Mouse (Mus musculus) MEL (cell line): ENCODE measurements at regions not wholly inside any gene's neighbourhood (a gene's known extent, or its start where the extent isn't known, plus 50 kb on each side); places are given as distances from the start of the nearest gene placed in this dataset.

Experiments
- DNase-seq: peaks from one replicate; pipeline ENCODE4 v3.0.0; 2011; ENCODE audit warnings: low read depth, low spot score
- H3K27ac ChIP-seq: 2 replicates; pipeline ENCODE4 v1.5.1; 2012; ENCODE audit warnings: low read depth, mild to moderate bottlenecking, control low read depth, low read length, moderate library complexity; ENCODE audit not compliant: control insufficient read depth
- H3K27me3 ChIP-seq, 2 experiments: fragments of 150-350 bp in 1 of 2; sonication (generic) in 1 of 2; 2 replicates each; pipeline ENCODE4 v1.6.1; 2012; ENCODE audit warnings: low read length in 2 of 2, mild to moderate bottlenecking in 2 of 2, improper control_type of control experiment in 1 of 2, moderate library complexity in 1 of 2; ENCODE audit not compliant: insufficient read depth in 2 of 2, control insufficient read depth in 1 of 2
- H3K36me3 ChIP-seq, 2 experiments: 2 replicates each; pipeline ENCODE4 v1.6.1; 2012 to 2014; ENCODE audit warnings: low read length in 2 of 2, improper control_type of control experiment in 1 of 2, inconsistent platforms in 1 of 2, mild to moderate bottlenecking in 1 of 2; ENCODE audit not compliant: insufficient read depth in 2 of 2, control insufficient read depth in 1 of 2
- H3K4me1 ChIP-seq, 2 experiments: fragments of 150-350 bp in 1 of 2; sonication (generic) in 1 of 2; 2 replicates each; pipeline ENCODE4 v1.6.1; 2012; ENCODE audit warnings: low read length in 2 of 2, improper control_type of control experiment in 1 of 2, mild to moderate bottlenecking in 1 of 2; ENCODE audit not compliant: insufficient read depth in 2 of 2, control insufficient read depth in 1 of 2
- H3K4me3 ChIP-seq, 2 experiments: fragments of 150-350 bp in 1 of 2; sonication (generic) in 1 of 2; 2 replicates each; pipeline ENCODE4 v1.5.1; 2012; ENCODE audit warnings: low read depth in 2 of 2, low read length in 2 of 2, mild to moderate bottlenecking in 2 of 2, moderate library complexity in 2 of 2, control low read depth in 1 of 2, improper control_type of control experiment in 1 of 2; ENCODE audit not compliant: control insufficient read depth in 1 of 2, insufficient read depth in 1 of 2
- H3K79me2 ChIP-seq: 2 replicates; pipeline ENCODE4 v1.6.1; 2012; ENCODE audit warnings: mild to moderate bottlenecking, low read length, moderate library complexity; ENCODE audit not compliant: control insufficient read depth, poor library complexity, insufficient read depth
- H3K9ac ChIP-seq: 2 replicates; pipeline ENCODE4 v1.6.1; 2012; ENCODE audit warnings: low read depth, mild to moderate bottlenecking, control low read depth, low read length, moderate library complexity; ENCODE audit not compliant: control insufficient read depth, poor library complexity, severe bottlenecking
- H3K9me3 ChIP-seq: fragments of 150-350 bp; sonication (generic); replicated peaks from 2 replicates; pipeline ENCODE4 v1.6.1; 2012; ENCODE audit warnings: mild to moderate bottlenecking, low read length, improper control_type of control experiment, moderate library complexity; ENCODE audit not compliant: insufficient read depth
- BHLHE40 ChIP-seq: IDR thresholded peaks from 2 replicates; pipeline ENCODE4 v1.6.1; 2012; ENCODE audit warnings: low read depth, mild to moderate bottlenecking, inconsistent platforms, low read length, improper control_type of control experiment, borderline replicate concordance
- CHD1 ChIP-seq: IDR thresholded peaks from 2 replicates; pipeline ENCODE4 v1.6.1; 2012; ENCODE audit warnings: low read depth, mild to moderate bottlenecking, inconsistent platforms, low read length, improper control_type of control experiment
- E2F4 ChIP-seq: IDR thresholded peaks from 2 replicates; pipeline ENCODE4 v1.6.1; 2011; ENCODE audit warnings: low read depth, low read length, improper control_type of control experiment, borderline replicate concordance
- ETS1 ChIP-seq: IDR thresholded peaks from 2 replicates; pipeline ENCODE4 v1.6.1; 2012; ENCODE audit warnings: low read depth, mild to moderate bottlenecking, inconsistent platforms, low read length, improper control_type of control experiment, moderate library complexity
- GABPA ChIP-seq: IDR thresholded peaks from 2 replicates; pipeline ENCODE4 v1.6.1; 2012; ENCODE audit warnings: low read depth, mild to moderate bottlenecking, inconsistent platforms, low read length, improper control_type of control experiment, moderate library complexity
- HCFC1 ChIP-seq: IDR thresholded peaks from 2 replicates; pipeline ENCODE4 v1.6.1; 2012; ENCODE audit warnings: low read depth, mild to moderate bottlenecking, inconsistent platforms, low read length, improper control_type of control experiment, moderate library complexity
- MXI1 ChIP-seq: IDR thresholded peaks from 2 replicates; pipeline ENCODE4 v1.6.1; 2011; ENCODE audit warnings: mild to moderate bottlenecking, low read depth, low read length, improper control_type of control experiment
- NRF1 ChIP-seq: IDR thresholded peaks from 2 replicates; pipeline ENCODE4 v1.6.1; 2014; ENCODE audit warnings: low read depth, mild to moderate bottlenecking, inconsistent platforms, low read length, improper control_type of control experiment, moderate library complexity; ENCODE audit not compliant: poor library complexity, insufficient read depth, severe bottlenecking
- POLR2AphosphoS5 ChIP-seq: IDR thresholded peaks from 2 replicates; pipeline ENCODE4 v1.6.1; 2012; ENCODE audit warnings: low read depth, borderline replicate concordance, mild to moderate bottlenecking, inconsistent platforms, low read length, moderate library complexity, mixed read lengths
- RAD21 ChIP-seq: IDR thresholded peaks from 2 replicates; pipeline ENCODE4 v1.6.1; 2011; ENCODE audit warnings: mild to moderate bottlenecking, low read depth, low read length, improper control_type of control experiment
- SIN3A ChIP-seq: IDR thresholded peaks from 2 replicates; pipeline ENCODE4 v1.6.1; 2012; ENCODE audit warnings: low read length, improper control_type of control experiment, inconsistent platforms
- SMC3 ChIP-seq: IDR thresholded peaks from 2 replicates; pipeline ENCODE4 v1.6.1; 2011; ENCODE audit warnings: low read depth, low read length, improper control_type of control experiment
- TAL1 ChIP-seq: IDR thresholded peaks from 2 replicates; pipeline ENCODE4 v1.6.1; 2012; ENCODE audit warnings: mild to moderate bottlenecking, inconsistent platforms, low read length, moderate library complexity, mixed read lengths
- TBP ChIP-seq: IDR thresholded peaks from 2 replicates; pipeline ENCODE4 v1.8.0; 2011; ENCODE audit warnings: low read depth, low read length, improper control_type of control experiment
- TCF12 ChIP-seq: IDR thresholded peaks from 2 replicates; pipeline ENCODE4 v1.6.1; 2014; ENCODE audit warnings: low read depth, mild to moderate bottlenecking, inconsistent platforms, low read length, improper control_type of control experiment, moderate library complexity
- USF1 ChIP-seq: IDR thresholded peaks from 2 replicates; pipeline ENCODE4 v1.6.1; 2014; ENCODE audit warnings: low read depth, mild to moderate bottlenecking, inconsistent platforms, low read length, improper control_type of control experiment, moderate library complexity
- ZNF384 ChIP-seq: IDR thresholded peaks from 2 replicates; pipeline ENCODE4 v1.6.1; 2012; ENCODE audit warnings: low read depth, mild to moderate bottlenecking, inconsistent platforms, low read length, improper control_type of control experiment

- Histone ChIP-seq H3K27me3 (no peaks in the 10 kb centered on the region), H3K27ac (no peak overlapping the region), H3K9ac (no peak overlapping the region), H3K36me3 (no peaks in the 10 kb centered on the region), H3K4me1 (no peaks in the 10 kb centered on the region), H3K79me2 (no peaks in the 10 kb centered on the region), H3K9me3 (no peaks in the 10 kb centered on the region), H3K4me3 (no peak overlapping the region)
- DNase-seq, result no peak
- no peak for TF ChIP-seq SMC3
- TF ChIP-seq GABPA, result no peak
- TF ChIP-seq BHLHE40, result no peak
- no peak for TF ChIP-seq SIN3A
- no peak for TF ChIP-seq NRF1
- no peak for TF ChIP-seq ETS1
- TF ChIP-seq TCF12, result no peak
- TF ChIP-seq ZNF384, result no peak
- no peak for TF ChIP-seq CHD1
- TF ChIP-seq RAD21, result no peak
- no peak for TF ChIP-seq TBP
- no peak for TF ChIP-seq POLR2AphosphoS5
- no peak for TF ChIP-seq TAL1
- no peak for TF ChIP-seq HCFC1
Measured at GRCm38 (mm10) chr6:52473042-52473589, 159.8 kb downstream of the Evx1 start.

- Histone ChIP-seq H3K9me3 (no peaks in the 10 kb centered on the region), H3K4me1 (no peaks in the 10 kb centered on the region), H3K27ac (no peak overlapping the region), H3K27me3 (no peaks in the 10 kb centered on the region), H3K79me2 (no peaks in the 10 kb centered on the region), H3K4me3 (no peak overlapping the region), H3K36me3 (no peaks in the 10 kb centered on the region), H3K9ac (no peak overlapping the region)
- DNase-seq, result no peak
- TF ChIP-seq USF1 (no peak), TCF12 (no peak), SIN3A (no peak), MXI1 (no peak), E2F4 (no peak)
Measured at GRCm38 (mm10) chr6:52473924-52474323, 160.6 kb downstream of the Evx1 start.
